Mouse (Mus musculus): ENCODE results near the gene Fsip1.

GRCm38 (mm10) chr2:118102169-118102568 lies 154.6 kb downstream of the Fsip1 start:
- TF ChIP-seq POLR2A (IDR thresholded peaks at IDR 0.05; ENCODE audit: insufficient read length, low read depth): no peak
- TF ChIP-seq SRF (IDR thresholded peaks at IDR 0.05; ENCODE audit: control insufficient read depth, insufficient read length, low read depth): no peak
- no peak for TF ChIP-seq E2F4 (IDR thresholded peaks at IDR 0.05; ENCODE audit: insufficient read depth)
- no peak for TF ChIP-seq REST (IDR thresholded peaks at IDR 0.05; ENCODE audit: insufficient read depth, insufficient read length)
- no peak for TF ChIP-seq POLR2AphosphoS2 (IDR thresholded peaks at IDR 0.05; ENCODE audit: insufficient read length, low read depth)
- no peak for TF ChIP-seq TCF3 (IDR thresholded peaks at IDR 0.05; ENCODE audit: insufficient read length, low read depth)
- no peak for TF ChIP-seq MYOG (IDR thresholded peaks at IDR 0.05; ENCODE audit: control insufficient read depth in 1 of 3, insufficient read depth in 1 of 3, insufficient read length in 2 of 3, low read depth in 2 of 3)
